Mouse (Mus musculus): ENCODE measurements at regions not wholly inside any gene's neighbourhood (a gene's known extent, or its start where the extent isn't known, plus 50 kb on each side); places are given as distances from the start of the nearest gene placed in this dataset.
A peak's percentile ranks its signal among the peaks of the same experiment; 100 is the strongest.

- no peak for DNase-seq
Measured at GRCm38 (mm10) chr11:85966207-85966606, 80.0 kb downstream of the Tbx4 start.

- no peak for DNase-seq
Measured at GRCm38 (mm10) chr11:85970287-85970686, 84.1 kb downstream of the Tbx4 start.

- DNase-seq: peak; percentile 91
Measured at GRCm38 (mm10) chr11:85972385-85972784, 86.2 kb downstream of the Tbx4 start.

- DNase-seq: no peak
Measured at GRCm38 (mm10) chr11:85973736-85974135, 87.5 kb downstream of the Tbx4 start.

GRCm38 (mm10) chr11:85976693-85977434 lies 90.6 kb downstream of the Tbx4 start:
- peak; percentile 84 for DNase-seq

GRCm38 (mm10) chr11:85980388-85980787 lies 94.2 kb downstream of the Tbx4 start:
- DNase-seq: peak; percentile 80

GRCm38 (mm10) chr11:85981561-85981960 lies 95.3 kb downstream of the Tbx4 start:
- peak; percentile 61 for DNase-seq

- DNase-seq: peak; percentile 87
Measured at GRCm38 (mm10) chr11:85986338-85986737, 100.1 kb downstream of the Tbx4 start.

GRCm38 (mm10) chr11:85987181-85987580 lies 101.0 kb downstream of the Tbx4 start:
- DNase-seq: peak; percentile 61

GRCm38 (mm10) chr11:85989536-85989935 lies 103.3 kb downstream of the Tbx4 start:
- DNase-seq: no peak

- peak; percentile 77 for DNase-seq
Measured at GRCm38 (mm10) chr11:85989940-85990493, 103.8 kb downstream of the Tbx4 start.

GRCm38 (mm10) chr11:85995318-85996095 lies 109.3 kb downstream of the Tbx4 start:
- DNase-seq: peak; percentile 88

GRCm38 (mm10) chr11:85996686-85997085 lies 110.5 kb downstream of the Tbx4 start:
- DNase-seq: peak; percentile 62

GRCm38 (mm10) chr11:86003341-86003740 lies 117.1 kb downstream of the Tbx4 start:
- DNase-seq: peak; percentile 94

GRCm38 (mm10) chr11:86005284-86005683 lies 119.1 kb downstream of the Tbx4 start:
- DNase-seq: peak; percentile 66

GRCm38 (mm10) chr11:86005899-86006445 lies 119.8 kb downstream of the Tbx4 start:
- DNase-seq: peak; percentile 63

GRCm38 (mm10) chr11:86006859-86007258 lies 120.6 kb downstream of the Tbx4 start:
- no peak for DNase-seq
